Mouse (Mus musculus) gastrocnemius, postnatal 36 days (tissue): ENCODE results near the gene Slc35g3. TPM values are rescaled to one million over a fixed set of nuclear protein-coding genes. Genes with fewer than 3 reads are reported as not detected.
A peak's percentile ranks its signal among the peaks of the same experiment; 100 is the strongest.

ENCODE experiments used
- DNase-seq, 2 experiments: peaks; one replicate each; pipeline ENCODE4 v3.0.0; 2022
- intact Hi-C: fragments of 180-260 bp; cut with DNase I; formaldehyde crosslinking; loops from one replicate; pipeline ENCODE4 v1.15.1; 2025
- total RNA-seq, 2 experiments: library from RNA; stranded (reverse); gene quantifications; 2 replicates each; pipeline ENCODE4 v1.2.3; 2021

Gene Slc35g3
- total RNA-seq, 2 experiments from 2014 or later, result not detected

DNA sequence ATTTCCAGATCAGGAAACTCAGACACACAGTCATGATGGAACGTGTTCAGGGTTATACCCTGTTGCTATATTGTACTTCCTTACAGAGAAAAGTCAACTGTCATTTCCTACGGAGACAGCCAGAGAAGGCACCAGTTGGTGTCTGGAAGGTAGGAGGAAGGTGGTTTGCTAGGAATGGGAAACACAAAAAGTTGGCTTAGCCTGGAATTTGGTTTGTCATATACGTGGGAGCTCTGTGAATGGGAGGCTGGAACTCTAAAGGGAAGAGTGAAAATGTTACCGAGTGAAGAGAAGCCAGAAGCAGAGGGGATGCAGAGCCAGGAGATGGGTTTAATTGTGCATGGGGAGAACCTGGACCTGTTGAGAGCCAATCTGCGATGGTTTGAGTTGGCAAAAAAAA lies 29.7 kb upstream of the Slc35g3 start:
- DNase-seq, result no peak
- intact Hi-C loops, result no loop called here

DNA sequence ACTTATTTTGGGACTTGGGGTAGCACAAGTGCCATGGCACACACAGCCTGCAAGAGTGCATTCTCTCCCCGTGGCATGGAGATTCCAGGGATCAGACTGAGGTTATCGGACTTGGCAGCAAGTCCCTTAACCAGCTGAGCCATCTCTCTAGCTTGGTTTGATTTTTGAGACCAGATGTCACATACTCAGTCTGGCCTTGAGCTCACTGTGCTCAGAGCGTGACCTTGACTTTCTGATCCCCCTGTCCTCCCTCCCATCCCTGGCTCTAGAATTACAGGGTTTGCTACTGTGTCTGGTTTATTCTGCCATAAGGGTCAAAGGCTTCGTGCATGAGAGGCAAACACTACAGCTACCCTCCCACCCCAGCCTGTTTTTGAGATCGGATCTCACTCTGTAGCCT lies 27.7 kb upstream of the Slc35g3 start:
- no peak for DNase-seq
- intact Hi-C loops, result no loop called here

DNA sequence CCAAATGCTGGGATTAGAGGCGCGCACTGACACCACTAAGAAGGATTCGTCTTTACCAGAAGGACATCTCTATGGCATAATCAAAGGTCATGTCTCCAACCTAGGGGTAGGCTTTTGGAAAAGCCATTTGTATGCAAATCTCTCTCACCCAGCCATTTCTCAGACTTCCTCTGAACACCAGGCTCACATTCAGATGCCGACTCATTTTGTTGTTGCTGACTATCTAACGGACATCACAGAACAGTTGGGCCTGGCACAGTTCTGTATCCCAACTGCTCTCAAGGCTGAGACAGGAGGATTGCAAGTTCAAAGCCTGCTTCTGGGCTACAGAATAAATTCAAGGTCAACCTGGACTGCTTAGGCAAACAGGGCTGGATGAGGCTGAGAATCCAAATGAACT lies 25.5 kb upstream of the Slc35g3 start:
- intact Hi-C loops, result no loop called here
- DNase-seq, result no peak

DNA sequence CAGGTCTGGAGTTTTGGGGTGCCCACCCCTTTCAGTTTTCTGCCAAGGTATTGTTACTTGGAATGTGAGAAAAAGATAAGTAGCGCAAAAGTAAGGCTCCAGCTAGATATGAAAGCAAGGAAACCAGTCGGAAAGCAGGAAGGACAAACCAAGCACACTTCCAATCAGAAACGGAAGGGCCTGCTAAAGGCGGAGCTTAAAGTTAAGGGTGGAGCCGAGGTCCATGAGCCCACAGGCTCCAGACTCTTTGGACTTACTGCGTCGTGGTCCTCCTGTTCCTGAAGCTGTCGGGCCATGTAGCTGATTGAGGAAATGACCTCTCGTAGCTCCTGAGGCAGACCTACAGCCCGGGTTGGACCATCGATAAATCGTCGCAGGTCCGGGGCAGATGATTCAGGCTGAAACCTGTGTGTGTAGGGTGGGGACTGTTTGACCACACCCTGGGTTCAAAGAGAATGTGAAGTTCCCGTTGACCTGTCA lies 23.1 kb upstream of the Slc35g3 start:
- no peak for DNase-seq
- intact Hi-C loops, result no loop called here

DNA sequence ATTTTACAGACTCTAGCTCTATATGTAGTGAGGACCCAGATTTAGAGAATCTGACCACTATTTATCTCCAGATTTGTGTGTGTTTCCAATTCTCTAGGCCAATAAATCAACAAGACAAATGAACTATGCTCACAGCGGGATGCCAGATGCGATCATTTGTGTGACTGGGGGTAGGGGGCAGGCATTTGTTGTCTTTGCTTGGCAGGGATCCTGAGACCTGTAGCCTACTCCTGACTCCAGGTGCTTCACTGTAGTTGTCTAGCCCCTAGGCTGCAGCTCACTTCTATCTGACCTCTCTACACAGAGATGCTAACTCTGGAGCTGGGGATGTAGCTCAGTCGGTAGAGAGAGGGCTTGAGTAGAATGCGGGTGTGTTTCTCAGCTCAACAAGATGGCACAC lies 20.1 kb upstream of the Slc35g3 start:
- intact Hi-C loops, result no loop called here
- DNase-seq, result no peak

DNA sequence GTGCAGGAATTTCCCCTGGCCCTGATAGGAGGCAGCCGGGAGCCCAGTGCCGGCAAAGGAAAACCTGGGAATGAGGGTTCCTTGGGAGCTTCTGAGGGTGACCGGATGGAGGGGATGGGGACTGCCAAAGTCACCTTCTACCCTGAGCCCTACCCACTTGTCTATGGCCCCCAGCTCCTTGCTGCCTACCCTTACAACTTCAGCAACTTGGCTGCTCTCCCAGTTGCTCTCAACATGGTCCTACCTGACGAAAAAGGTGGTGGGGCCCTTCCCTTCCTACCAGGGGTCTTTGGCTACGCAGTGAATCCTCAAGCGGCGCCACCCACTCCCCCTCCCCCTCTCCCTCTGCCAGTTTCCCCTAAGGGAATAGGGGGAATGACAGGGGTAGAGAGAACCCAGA lies 17.2 kb upstream of the Slc35g3 start:
- intact Hi-C loops, result no loop called here
- no peak for DNase-seq

DNA sequence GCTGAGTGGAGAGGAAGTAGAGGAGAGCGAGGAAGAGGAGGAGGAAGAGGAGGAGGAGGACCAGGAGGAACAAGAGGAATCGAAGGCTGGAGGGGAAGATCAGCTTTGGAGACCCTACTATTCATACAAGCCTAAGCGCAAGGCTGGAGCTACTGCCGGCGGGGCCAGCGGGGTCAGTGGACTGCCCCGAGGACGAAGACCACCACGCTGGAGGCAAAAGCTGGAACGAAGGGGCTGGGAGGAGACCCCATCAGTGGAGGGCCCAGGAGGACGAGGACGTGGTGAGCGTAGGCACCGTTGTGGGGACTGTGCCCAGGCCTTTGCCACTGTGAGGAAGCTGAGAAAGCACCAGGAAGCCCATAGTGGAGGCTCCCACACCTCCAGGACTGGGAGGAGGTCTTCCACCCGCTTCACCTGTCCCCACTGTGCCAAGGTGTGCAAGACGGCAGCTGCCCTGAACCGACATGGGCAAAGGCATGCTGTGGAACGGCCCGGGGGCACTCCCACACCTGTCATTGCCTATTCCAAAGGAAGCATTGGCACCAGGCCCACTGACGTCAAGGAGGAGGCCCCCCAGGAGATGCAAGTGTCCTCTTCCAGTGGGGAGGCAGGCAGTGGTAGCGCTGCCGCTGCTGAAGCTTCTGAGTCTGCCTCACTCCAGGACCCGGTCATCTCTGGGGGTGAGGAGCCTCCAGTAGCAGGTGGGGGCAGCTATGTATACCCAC lies 16.7 kb upstream of the Slc35g3 start:
- intact Hi-C loops, result no loop called here
- DNase-seq, result no peak

DNA sequence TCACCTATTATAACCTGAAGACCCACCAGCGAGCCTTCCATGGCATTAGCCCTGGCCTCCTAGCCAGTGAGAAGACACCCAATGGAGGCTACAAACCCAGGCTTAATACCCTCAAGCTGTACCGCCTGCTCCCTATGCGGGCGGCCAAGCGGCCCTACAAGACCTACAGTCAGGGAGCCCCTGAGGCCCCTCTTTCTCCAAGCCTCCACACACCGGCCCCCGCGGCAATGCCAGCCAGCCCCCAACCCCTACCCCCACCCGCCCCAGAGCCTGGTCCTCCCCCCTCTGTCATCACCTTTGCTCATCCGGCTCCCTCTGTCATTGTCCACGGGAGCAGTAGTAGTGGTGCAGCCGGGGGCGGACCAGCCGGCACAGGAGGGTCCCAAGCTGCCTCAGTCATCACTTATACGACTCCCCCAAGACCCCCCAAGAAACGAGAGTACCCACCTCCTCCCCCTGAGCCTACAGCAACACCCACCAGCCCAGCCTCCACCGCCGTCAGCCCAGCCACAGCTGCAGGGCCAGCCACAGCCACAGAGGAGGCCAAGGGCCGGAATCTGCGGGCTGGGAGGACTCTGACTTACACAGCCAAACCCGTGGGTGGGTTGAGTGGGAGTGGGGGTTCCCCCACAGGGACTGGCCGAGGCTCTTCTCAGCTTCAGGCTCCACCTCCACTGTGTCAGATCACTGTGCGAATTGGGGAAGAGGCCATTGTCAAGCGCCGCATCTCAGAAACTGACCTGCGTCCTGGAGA lies 15.9 kb upstream of the Slc35g3 start:
- DNase-seq, result no peak
- intact Hi-C loops, result no loop called here

DNA sequence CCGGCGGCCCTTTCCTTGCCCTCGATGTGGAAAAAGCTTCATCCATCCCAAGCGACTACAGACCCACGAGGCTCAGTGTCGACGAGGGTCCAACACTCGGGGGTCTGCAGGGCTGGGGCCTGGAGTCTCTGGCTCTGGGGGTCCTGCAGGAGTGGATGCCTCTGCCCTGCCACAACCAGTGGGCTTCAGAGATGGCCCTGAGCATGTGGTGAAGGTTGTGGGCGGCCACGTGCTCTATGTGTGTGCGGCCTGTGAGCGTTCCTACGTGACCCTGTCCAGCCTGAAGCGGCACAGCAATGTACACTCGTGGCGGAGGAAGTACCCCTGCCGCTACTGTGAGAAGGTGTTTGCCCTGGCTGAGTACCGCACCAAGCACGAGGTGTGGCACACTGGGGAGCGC lies 14.7 kb upstream of the Slc35g3 start:
- DNase-seq, result no peak
- intact Hi-C loops, result no loop called here

DNA sequence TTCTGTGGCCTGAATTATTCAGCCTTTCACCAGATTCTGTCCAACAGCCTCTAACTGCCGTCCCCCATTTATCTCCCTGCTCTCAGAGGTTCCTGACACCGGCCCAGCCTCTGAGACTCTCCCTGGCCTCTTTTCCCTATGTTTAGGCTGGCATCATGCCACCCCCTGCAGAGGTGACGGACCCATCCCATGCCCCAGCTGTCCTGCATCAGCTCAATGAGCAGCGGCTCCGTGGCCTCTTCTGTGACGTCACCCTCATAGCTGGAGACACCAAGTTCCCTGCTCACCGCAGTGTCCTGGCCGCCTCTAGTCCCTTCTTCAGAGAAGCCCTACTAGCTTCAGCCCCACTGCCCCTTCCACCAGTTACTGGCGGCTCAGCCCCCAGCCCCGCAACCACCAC lies 13.9 kb upstream of the Slc35g3 start:
- intact Hi-C loops, result no loop called here

DNA sequence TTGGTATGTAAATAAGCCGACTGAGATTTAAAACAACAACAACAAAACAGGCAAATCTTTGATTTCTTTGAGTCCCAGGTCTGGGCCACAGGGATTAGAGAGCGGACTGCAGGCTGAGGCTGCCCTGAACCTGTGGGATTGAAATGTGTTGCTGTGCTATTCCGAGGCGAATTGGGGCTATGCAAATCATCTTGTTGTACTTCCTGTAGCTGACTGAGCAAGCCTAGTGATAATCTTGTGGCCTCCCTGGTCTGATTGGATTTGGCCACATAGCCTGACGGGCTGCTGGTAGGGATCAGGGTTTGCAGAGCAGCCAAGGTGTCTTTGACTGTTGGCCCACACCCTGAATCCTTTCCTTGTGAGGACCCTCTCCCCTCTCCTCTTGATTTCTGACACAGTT lies 13.2 kb upstream of the Slc35g3 start:
- no peak for DNase-seq
- intact Hi-C loops, result no loop called here

More for the DNA sequence above, 13.9 kb upstream of the Slc35g3 start:
- no peak for DNase-seq

DNA sequence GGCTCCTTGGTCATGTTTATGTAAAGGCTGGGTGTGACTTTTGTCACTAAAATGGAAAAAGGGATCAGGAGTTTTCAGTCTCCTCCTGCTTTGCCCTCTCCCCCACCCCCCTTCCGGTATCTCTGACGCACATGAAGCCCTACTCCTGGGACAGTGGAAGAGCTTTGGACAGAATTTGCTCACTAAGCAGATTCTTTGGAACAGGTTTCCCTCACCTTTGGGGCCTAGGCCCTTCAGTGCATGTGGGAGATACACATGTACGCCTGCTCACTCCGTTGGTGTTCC lies 5.8 kb upstream of the Slc35g3 start:
- DNase-seq, result no peak
- intact Hi-C loops, result no loop called here

DNA sequence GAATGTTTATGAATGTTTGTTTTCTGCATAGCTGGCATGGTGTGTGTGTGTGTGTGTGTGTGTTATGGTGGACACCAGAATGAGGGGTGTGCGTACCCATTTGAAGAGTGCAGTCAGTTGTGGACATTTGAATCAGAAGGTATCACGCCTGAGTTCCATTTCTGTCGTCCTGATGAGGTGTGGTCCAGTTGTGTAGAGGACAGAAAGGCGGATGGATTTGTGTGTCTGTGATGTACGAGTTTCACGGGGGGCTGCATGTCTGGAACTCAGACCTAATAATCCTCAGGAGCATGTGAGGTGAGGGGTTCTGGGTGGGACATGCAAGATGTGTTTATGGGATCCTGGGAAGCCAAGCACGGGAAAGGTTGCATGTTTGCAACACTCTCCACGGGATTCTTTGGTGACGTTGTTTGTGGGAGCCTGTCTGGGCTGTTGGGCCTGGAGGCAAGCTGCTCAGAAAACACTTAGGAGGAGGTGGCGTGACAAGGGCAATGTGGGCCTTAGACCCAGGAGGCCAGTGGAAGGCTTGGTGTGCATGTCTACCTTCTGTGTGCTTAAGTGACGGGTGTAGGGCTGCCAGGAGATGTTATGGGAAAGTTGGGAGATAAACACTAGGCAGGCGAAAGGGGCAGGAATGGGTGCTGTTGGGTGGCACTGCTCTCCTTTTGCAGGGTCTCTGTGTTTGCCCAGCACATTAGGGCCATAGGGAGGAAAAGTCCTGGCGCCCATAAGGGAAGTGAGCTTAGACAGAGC lies 5.3 kb upstream of the Slc35g3 start:
- DNase-seq, result no peak
- intact Hi-C loops, result no loop called here

DNA sequence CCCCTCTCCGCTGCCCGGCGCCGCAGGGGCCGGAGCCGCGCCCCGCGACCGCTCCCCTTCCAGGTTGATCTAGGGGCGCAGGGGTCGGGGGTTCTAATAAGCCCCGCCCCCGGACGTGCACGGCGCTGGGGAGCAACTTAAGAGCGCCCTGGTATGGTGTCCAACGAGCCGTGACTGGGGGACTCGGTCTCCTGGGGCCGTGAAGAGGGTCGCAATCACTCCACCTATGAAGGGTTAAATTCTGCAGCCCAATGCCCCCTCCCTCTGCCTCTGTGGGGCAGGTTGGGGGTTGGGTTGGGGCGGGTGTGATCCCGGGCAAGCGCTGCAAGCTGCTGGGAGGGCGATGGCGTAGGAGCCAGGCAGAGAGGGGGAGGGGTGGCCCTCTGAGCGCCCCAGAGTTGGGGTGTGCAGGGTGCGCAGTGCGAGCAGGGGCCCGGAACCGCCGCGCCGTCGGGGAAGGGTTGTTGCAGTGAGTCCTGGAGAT lies 4.4 kb upstream of the Slc35g3 start:
- intact Hi-C loops, result no loop called here
- DNase-seq, result peak; percentile 53 to 66

DNA sequence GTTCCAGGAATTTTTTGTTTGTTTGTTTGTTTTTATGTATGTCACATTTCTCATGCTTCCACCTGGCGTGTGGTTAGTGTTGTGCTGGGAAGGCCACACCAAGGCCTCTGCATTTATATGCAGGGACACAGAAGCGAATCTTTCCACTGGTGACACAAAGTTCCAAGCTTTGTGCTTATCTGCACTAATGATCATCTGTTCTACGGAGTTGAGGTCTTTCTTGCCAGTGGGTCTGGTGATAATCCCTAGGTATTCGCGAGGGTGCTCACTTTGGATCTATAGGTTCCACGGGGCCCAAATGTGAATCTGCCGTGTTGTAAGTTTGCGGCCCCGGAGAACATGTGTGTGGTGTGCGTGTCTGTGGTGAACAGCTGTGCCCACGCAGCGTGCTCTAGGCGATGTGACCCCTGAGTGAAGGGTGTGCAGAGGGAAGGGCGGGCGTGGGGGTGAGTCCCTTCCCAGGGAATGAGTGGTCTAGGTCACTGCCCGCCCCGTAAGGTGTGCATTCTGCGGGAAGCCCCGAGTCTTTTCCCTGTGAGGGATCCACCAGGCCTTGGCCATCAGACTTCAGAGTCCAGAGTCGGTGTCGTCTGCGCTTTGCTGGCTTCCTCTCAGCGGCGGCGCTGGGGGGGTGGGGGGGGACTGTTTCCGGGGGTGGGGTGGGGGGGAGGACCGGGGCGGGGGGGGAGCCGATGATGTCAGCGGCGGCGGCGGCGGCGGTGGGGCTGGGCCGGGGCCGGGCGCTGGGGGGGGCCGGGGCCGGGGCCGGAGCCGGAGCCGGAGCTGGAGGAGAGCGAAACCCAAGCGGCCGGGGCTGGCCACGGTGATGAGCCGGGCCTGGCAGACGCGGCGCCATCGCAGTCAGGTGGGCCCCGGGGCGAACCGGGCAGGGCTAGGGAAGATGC lies 3.7 kb upstream of the Slc35g3 start, which contains the start of gene Zbtb4:
TSS of gene Zbtb4 (plus strand) at position 692 of the 905 bp plus-strand sequence.
- DNase-seq, result peak; percentile 28 to 49
- intact Hi-C loops, result no loop called here

DNA sequence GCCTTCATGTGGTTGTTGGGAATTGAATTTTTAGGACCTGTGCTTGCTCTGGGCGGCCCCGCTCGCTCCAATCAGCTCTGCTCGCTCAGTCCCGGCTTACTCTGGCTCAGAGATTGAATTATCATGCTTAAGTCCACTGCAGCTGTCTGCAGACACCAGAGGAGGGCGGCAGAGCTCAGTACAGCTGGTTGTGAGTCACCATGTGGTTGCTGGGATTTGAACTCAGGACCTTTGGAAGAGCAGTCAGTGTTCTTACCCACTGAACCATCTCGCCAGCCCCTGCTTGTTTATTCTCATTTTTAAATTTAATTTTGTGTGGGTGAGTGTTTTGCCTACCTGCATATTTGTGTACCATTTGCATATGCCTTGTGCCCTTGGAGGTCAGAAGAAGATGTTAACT lies 1.8 kb upstream of the Slc35g3 start:
- intact Hi-C loops, result loop anchor here (5.0 kb wide), 2 partner anchors 39 to 114 kb away; partner anchors contain the start of genes Fgf11 and Tmem95
- DNase-seq, result no peak

DNA sequence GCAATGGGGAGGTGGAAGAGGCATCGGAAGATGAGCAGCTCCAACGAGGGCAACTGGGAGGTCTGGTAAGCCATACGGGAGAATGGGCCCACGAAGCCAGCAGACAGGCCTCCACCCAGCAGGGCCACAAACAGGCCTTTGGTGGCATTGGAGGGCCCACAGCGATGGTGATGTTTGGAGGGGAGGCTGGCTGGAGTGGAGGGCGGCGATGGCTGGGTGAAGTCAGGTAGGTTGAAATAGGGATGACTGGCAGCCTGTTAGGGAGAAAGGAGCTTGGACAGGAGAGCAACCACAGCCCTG lies 917 bp downstream of the Slc35g3 start:
- intact Hi-C loops, result loop anchor here (5.0 kb wide), 2 partner anchors 41 to 116 kb away; partner anchors contain the start of genes Fgf11 and Tmem95
- DNase-seq, result no peak

DNA sequence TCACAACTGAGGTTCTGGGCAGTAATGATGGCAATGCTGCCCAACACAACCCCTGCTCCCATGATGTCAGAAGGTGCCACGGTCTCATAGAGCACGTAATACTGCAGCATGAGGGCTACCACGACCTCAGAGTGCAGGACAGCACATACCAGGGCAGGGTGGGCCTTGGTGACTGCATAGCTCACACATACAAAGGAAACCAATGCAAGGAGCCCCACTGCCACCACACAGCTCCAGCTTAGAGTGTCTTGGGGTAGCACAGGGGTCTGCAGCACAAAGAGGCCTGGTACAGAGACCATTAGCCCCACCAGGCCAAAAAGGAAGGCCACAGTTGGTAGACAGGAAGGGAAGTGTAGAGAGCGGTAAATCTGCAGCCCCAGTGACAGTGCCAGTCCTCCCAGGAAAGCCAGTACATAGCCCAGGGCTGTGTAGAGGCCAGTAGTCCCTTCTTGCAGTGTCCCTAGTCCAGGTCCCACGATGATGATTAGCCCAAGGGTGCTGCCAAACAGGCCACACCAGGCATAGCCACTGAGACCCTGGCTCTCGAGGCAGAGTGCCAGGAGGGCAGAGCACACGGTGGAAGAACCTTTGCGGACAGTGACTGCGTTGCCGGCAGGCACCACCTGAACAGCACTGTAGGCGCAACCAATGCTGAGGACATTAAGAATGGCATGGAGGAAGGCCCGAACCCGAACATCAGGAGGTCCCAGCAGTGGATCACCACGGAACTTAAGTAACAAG lies 1.4 kb downstream of the Slc35g3 start:
- intact Hi-C loops, result loop anchor here (5.0 kb wide), 2 partner anchors 42 to 117 kb away; partner anchors contain the start of genes Fgf11 and Tmem95
- DNase-seq, result no peak

DNA sequence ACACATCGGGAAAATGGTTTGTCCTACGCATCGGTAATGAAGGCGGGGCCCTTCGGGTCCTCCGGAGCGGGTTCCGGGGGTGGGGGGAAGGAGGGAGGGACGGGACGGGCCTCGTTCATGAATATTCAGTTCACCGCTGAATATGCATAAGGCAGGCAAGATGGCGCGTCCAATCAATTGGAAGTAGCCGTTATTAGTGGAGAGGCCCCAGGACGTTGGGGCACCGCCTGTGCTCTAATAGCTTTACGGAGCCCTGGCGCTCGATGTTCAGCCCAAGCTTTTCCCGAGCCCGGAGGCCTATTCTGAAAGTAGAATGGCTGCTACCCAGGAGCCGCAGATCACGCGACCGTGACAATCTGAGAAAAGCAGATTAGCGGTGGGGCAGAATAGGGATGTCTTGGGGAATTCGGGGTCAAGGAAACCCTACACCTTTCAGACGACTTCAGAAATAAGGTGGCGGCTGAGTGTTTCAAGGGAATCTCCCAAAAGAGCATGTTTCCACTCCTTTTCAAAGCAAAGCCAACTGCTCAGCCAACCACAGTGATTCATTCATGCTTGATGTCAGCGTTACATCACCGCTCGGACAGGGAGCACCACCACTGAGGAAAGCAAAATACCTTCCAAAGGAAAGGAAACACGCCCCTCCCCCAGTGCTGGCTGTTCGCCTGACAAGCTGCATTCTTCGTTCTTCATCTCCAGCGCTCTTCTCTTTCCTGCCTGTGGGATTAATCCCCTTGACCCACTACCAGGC lies 2.6 kb downstream of the Slc35g3 start:
- intact Hi-C loops, result no loop called here
- DNase-seq, result peak; percentile 79 to 83
